Mouse (Mus musculus) cortical plate, adult 2 months (tissue): ENCODE results near the gene Nppc.

Experiments used
- CTCF ChIP-seq: fragments of 200-500 bp; IDR thresholded peaks from 2 replicates; pipeline ENCODE4 v1.5.1; 2011; ENCODE audit warnings: mild to moderate bottlenecking, control low read depth, low read length; ENCODE audit not compliant: insufficient read depth; ENCODE audit errors: extremely low read depth
- POLR2A ChIP-seq: fragments of 200-500 bp; IDR thresholded peaks from 2 replicates; pipeline ENCODE4 v1.6.1; 2011; ENCODE audit warnings: mild to moderate bottlenecking, low read length, control low read depth; ENCODE audit not compliant: insufficient read depth; ENCODE audit errors: extremely low read depth

DNA sequence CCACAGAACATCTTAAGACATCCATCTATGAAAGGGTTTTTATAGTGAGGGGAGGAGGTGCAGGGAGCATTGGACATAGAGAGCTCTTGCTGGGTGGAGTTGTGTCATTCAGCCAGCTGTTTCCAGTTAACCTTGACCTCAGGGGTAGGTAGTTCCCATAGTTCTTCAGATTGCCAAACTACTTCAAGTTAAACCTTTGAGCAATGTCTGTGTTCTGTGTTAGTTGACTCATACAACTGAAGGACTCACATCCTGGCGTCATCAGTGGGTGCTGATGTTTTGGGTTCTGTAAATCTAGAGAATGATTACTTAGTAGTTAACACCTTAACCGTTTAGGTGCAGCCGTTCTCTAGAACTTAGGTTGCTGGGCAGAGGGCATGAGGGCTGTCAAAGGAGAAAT lies 42.1 kb downstream of the Nppc start:
- TF ChIP-seq CTCF (no peak), POLR2A (no peak)
